ENCODE assay signal across 10 mouse cellular contexts in genomic region chr9:22135644-22136390, GRCm38 (mm10). TPM values are rescaled to one million over a fixed set of nuclear protein-coding genes. Genes with fewer than 3 reads are reported as not detected.
DNase-seq lines count a peak whose midpoint lies in the region; ATAC-seq lines count a peak whose summit lies in the region.
"Had no signal": no experiment of that assay in that cellular context is flagged by ENCODE, and none has a peak within 500 bp of the region (broad histone marks: within the 10 kb centered on the region; RNA-seq: fewer than 3 reads in every experiment).

TSS of gene Acp5 (minus strand) at chr9:22135711.

- H3K27ac ChIP-seq in heart, embryonic 10.5 days = peak within 1 kb of the TSS; percentile 77
- no peak within 1 kb of the TSS for H3K27ac ChIP-seq in embryonic facial prominence, embryonic 11.5 days (replicated peaks; ENCODE audit: low read depth, low read length)
- H3K27ac ChIP-seq in liver, embryonic 15.5 days (replicated peaks) = peak within 1 kb of the TSS; percentile 90

- WGBS in heart, embryonic 10.5 days = 61% methylated on average over 7 of the region's 7 CpGs
- 74% methylated on average over 7 of the region's 7 CpGs for WGBS in embryonic facial prominence, embryonic 11.5 days
- WGBS in liver, embryonic 15.5 days (ENCODE audit: insufficient replicate concordance) = 25% methylated on average over 7 of the region's 7 CpGs

- H3K9ac ChIP-seq in embryonic facial prominence, embryonic 11.5 days (replicated peaks; ENCODE audit: low read length) = no peak within 1 kb of the TSS
- H3K9ac ChIP-seq in liver, embryonic 15.5 days = peak within 1 kb of the TSS; percentile 73

- H3K36me3 ChIP-seq in heart, embryonic 10.5 days = no peaks in the 10 kb centered on the region
- no peaks in the 10 kb centered on the region for H3K36me3 ChIP-seq in embryonic facial prominence, embryonic 11.5 days (replicated peaks; ENCODE audit: control insufficient read depth, insufficient read depth, low read depth, low read length)
- peaks cover 19% of the 10 kb centered on the region for H3K36me3 ChIP-seq in liver, embryonic 15.5 days (replicated peaks)

- DNase-seq in heart, embryonic 10.5 days (ENCODE audit: low spot score) = peak; percentile 91
- DNase-seq in heart, adult 11 months = no peak
- DNase-seq in embryonic facial prominence, embryonic 11.5 days (ENCODE audit: low spot score) = no peak
- no peak for DNase-seq in urinary bladder, adult 18-20 months (ENCODE audit: low spot score in 2 of 2)
- no peak for DNase-seq in urinary bladder, postnatal 4 days (ENCODE audit: low spot score in 2 of 2)
- no peak for DNase-seq in layer of hippocampus, adult 11-12 months (ENCODE audit: low spot score)
- DNase-seq: B cell, adult 2 months; cerebellum, postnatal 25 days had no signal

- peaks cover 32% of the 10 kb centered on the region; the same call in 1 of the 2 replicates for H3K27me3 ChIP-seq in heart, embryonic 10.5 days (ENCODE audit: insufficient read depth, poor library complexity, severe bottlenecking)
- H3K27me3 ChIP-seq in embryonic facial prominence, embryonic 11.5 days (ENCODE audit: control insufficient read depth, insufficient read depth, low read length) = peaks cover 9% of the 10 kb centered on the region
- no peaks in the 10 kb centered on the region for H3K27me3 ChIP-seq in liver, embryonic 15.5 days

- H3K4me2 ChIP-seq in embryonic facial prominence, embryonic 11.5 days (ENCODE audit: low read depth, low read length) = no peak within 1 kb of the TSS
- peak within 1 kb of the TSS; percentile 92 for H3K4me2 ChIP-seq in liver, embryonic 15.5 days

- ATAC-seq in CD4-positive, CD25-positive, alpha-beta regulatory T cell, adult 4 months = peak; percentile 87
- ATAC-seq in embryonic facial prominence, embryonic 11.5 days (replicated peaks; ENCODE audit: insufficient number of reproducible peaks, low FRiP score, low TSS enrichment, low read depth) = no peak
- peak; percentile 84 for ATAC-seq in liver, embryonic 15.5 days (ENCODE audit: insufficient read depth)

- no peaks in the 10 kb centered on the region for H3K9me3 ChIP-seq in heart, embryonic 10.5 days
- no peaks in the 10 kb centered on the region for H3K9me3 ChIP-seq in embryonic facial prominence, embryonic 11.5 days (replicated peaks; ENCODE audit: control insufficient read depth, low read length)
- no peaks in the 10 kb centered on the region for H3K9me3 ChIP-seq in liver, embryonic 15.5 days (replicated peaks)

- peaks cover 21% of the 10 kb centered on the region for H3K4me1 ChIP-seq in heart, embryonic 10.5 days
- peaks cover 3% of the 10 kb centered on the region; the same call in 1 of the 2 replicates for H3K4me1 ChIP-seq in embryonic facial prominence, embryonic 11.5 days (ENCODE audit: control insufficient read depth, insufficient read depth, low read length)
- peaks cover 74% of the 10 kb centered on the region for H3K4me1 ChIP-seq in liver, embryonic 15.5 days (replicated peaks)

- H3K4me3 ChIP-seq in heart, embryonic 10.5 days = peak within 1 kb of the TSS; percentile 45
- no peak within 1 kb of the TSS for H3K4me3 ChIP-seq in embryonic facial prominence, embryonic 11.5 days (ENCODE audit: low read depth, low read length)
- H3K4me3 ChIP-seq in liver, embryonic 15.5 days (replicated peaks) = peak within 1 kb of the TSS; percentile 66

RNA-seq across cellular contexts. Expression of gene Acp5, which starts in this region (rescaled TPM):
- 62.3 and 67.2 TPM in 2 replicates for polyA plus RNA-seq in heart, embryonic 10.5 days (2016; fragmentation: Nextera tagmentation; extraction: Ambion mirVana)
- polyA plus RNA-seq in CD4-positive, CD25-positive, alpha-beta regulatory T cell, adult 4 months (2017; shearing (Covaris generic)) = 100 to 1,000 TPM; 221 to 282 TPM
- 14.3 and 15.7 TPM in 2 replicates for polyA plus RNA-seq in embryonic facial prominence, embryonic 11.5 days (2014; fragmentation: Nextera tagmentation; extraction: Ambion mirVana)
- polyA plus RNA-seq in liver, embryonic 15.5 days (2015; fragmentation: Nextera tagmentation; extraction: Ambion mirVana) = 221 and 246 TPM in 2 replicates
